ENCODE assay signal across 8 mouse cellular contexts in the genomic region with DNA sequence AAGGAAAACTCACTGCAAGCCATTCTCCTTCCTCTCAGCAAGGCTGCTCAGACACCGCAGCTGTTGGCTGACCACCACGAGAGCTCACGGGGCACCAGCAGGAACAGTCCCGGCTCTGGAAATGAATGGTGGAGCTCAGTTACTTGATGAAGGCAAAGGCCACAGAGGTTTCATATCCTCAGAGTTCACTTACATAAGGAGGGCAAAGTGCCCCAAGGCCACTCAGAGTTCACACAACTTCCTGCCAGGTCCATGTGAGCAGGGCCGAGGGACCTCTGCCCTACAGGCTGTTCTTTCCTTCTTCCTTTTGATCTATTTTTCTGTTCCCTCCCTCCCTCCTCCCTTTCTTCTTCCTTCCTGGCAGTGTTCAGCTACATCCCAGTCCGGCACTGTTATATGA. TPM values are rescaled to one million over a fixed set of nuclear protein-coding genes. Genes with fewer than 3 reads are reported as not detected.
DNase-seq lines count a peak whose midpoint lies in the region; ATAC-seq lines count a peak whose summit lies in the region.

No protein-coding gene starts in this region.

- H3K27me3 ChIP-seq in neural tube, embryonic 13.5 days, result no peaks in the 10 kb centered on the region
- H3K27me3 ChIP-seq in neural tube, embryonic 15.5 days (replicated peaks), result no peaks in the 10 kb centered on the region
- H3K27me3 ChIP-seq in intestine, embryonic 15.5 days (replicated peaks), result no peaks in the 10 kb centered on the region
- H3K27me3 ChIP-seq in liver, embryonic 13.5 days, result no peaks in the 10 kb centered on the region
- no peaks in the 10 kb centered on the region for H3K27me3 ChIP-seq in stomach, embryonic 16.5 days (ENCODE audit: control insufficient read depth, insufficient read depth, low read length)

- no peaks in the 10 kb centered on the region for H3K9me3 ChIP-seq in neural tube, embryonic 13.5 days
- H3K9me3 ChIP-seq in neural tube, embryonic 15.5 days (replicated peaks), result no peaks in the 10 kb centered on the region
- H3K9me3 ChIP-seq in intestine, embryonic 15.5 days, result no peaks in the 10 kb centered on the region
- H3K9me3 ChIP-seq in liver, embryonic 13.5 days (replicated peaks), result no peaks in the 10 kb centered on the region
- H3K9me3 ChIP-seq in stomach, embryonic 16.5 days (replicated peaks; ENCODE audit: control insufficient read depth, low read length), result no peaks in the 10 kb centered on the region

- H3K4me3 ChIP-seq in neural tube, embryonic 13.5 days, result no peak overlapping the region
- no peak overlapping the region for H3K4me3 ChIP-seq in neural tube, embryonic 15.5 days (replicated peaks)
- H3K4me3 ChIP-seq in intestine, embryonic 15.5 days (replicated peaks), result no peak overlapping the region
- no peak overlapping the region for H3K4me3 ChIP-seq in liver, embryonic 13.5 days (replicated peaks)
- 0 out of 2 replicates have a peak overlapping the region, but pooled peaks have one; percentile 10 for H3K4me3 ChIP-seq in stomach, embryonic 16.5 days (replicated peaks; ENCODE audit: low read length)

- WGBS in neural tube, embryonic 13.5 days, result 53% methylated on average over 6 of the region's 6 CpGs
- 65% methylated on average over 6 of the region's 6 CpGs for WGBS in neural tube, embryonic 15.5 days
- WGBS in intestine, embryonic 15.5 days, result 29% methylated on average over 6 of the region's 6 CpGs
- 49% methylated on average over 6 of the region's 6 CpGs for WGBS in liver, embryonic 13.5 days (ENCODE audit: insufficient replicate concordance)
- 14% methylated on average over 6 of the region's 6 CpGs for WGBS in stomach, embryonic 16.5 days

- H3K27ac ChIP-seq in neural tube, embryonic 13.5 days (replicated peaks), result peak overlapping the region; percentile 46; the same call in 1 of the 2 replicates
- H3K27ac ChIP-seq in neural tube, embryonic 15.5 days (replicated peaks), result no peak overlapping the region; the same call in 1 of the 2 replicates
- H3K27ac ChIP-seq in intestine, embryonic 15.5 days, result peak overlapping the region; percentile 67
- peak overlapping the region; percentile 63 for H3K27ac ChIP-seq in liver, embryonic 13.5 days
- H3K27ac ChIP-seq in stomach, embryonic 16.5 days (ENCODE audit: low read length), result peak overlapping the region; percentile 77

- DNase-seq in gastrocnemius, postnatal 10 days, result peak; percentile 23
- DNase-seq in liver, embryonic 13.5 days, result no peak
- DNase-seq in spleen, adult 12 weeks (ENCODE audit: low spot score), result no peak

- ATAC-seq in neural tube, embryonic 13.5 days (ENCODE audit: low read depth), result no peak
- ATAC-seq in neural tube, embryonic 15.5 days (ENCODE audit: low FRiP score), result no peak
- peak; percentile 68 for ATAC-seq in intestine, embryonic 15.5 days
- no peak for ATAC-seq in liver, embryonic 13.5 days (ENCODE audit: low read depth)
- peak; percentile 34; the same call in 1 of the 2 replicates for ATAC-seq in stomach, embryonic 16.5 days (ENCODE audit: insufficient read depth, low FRiP score)
- ATAC-seq in erythroblast, adult 5-6 weeks (replicated peaks; ENCODE audit: low FRiP score, poor library complexity, severe bottlenecking), result no peak

- H3K9ac ChIP-seq in neural tube, embryonic 13.5 days, result no peak overlapping the region
- no peak overlapping the region for H3K9ac ChIP-seq in neural tube, embryonic 15.5 days (replicated peaks)
- H3K9ac ChIP-seq in intestine, embryonic 15.5 days, result peak overlapping the region; percentile 3; the same call in 1 of the 2 replicates
- no peak overlapping the region for H3K9ac ChIP-seq in liver, embryonic 13.5 days
- peak overlapping the region; percentile 56 for H3K9ac ChIP-seq in stomach, embryonic 16.5 days (ENCODE audit: low read length)

- 0 out of 2 replicates have a peak, but pooled peaks cover 10% of the 10 kb centered on the region for H3K36me3 ChIP-seq in neural tube, embryonic 13.5 days
- peaks cover 9% of the 10 kb centered on the region; the same call in 1 of the 2 replicates for H3K36me3 ChIP-seq in neural tube, embryonic 15.5 days
- H3K36me3 ChIP-seq in intestine, embryonic 15.5 days, result no peaks in the 10 kb centered on the region
- no peaks in the 10 kb centered on the region for H3K36me3 ChIP-seq in liver, embryonic 13.5 days
- no peaks in the 10 kb centered on the region for H3K36me3 ChIP-seq in stomach, embryonic 16.5 days (ENCODE audit: control insufficient read depth, insufficient read depth, low read length)

- peaks cover 11% of the 10 kb centered on the region for H3K4me1 ChIP-seq in neural tube, embryonic 13.5 days (replicated peaks)
- H3K4me1 ChIP-seq in neural tube, embryonic 15.5 days, result peaks cover 10% of the 10 kb centered on the region
- H3K4me1 ChIP-seq in intestine, embryonic 15.5 days (replicated peaks), result no peaks in the 10 kb centered on the region
- H3K4me1 ChIP-seq in liver, embryonic 13.5 days (replicated peaks), result peaks cover 23% of the 10 kb centered on the region
- peaks cover 8% of the 10 kb centered on the region for H3K4me1 ChIP-seq in stomach, embryonic 16.5 days (ENCODE audit: control insufficient read depth, insufficient read depth, low read length)

- H3K4me2 ChIP-seq in neural tube, embryonic 13.5 days, result no peak overlapping the region
- no peak overlapping the region for H3K4me2 ChIP-seq in neural tube, embryonic 15.5 days
- peak overlapping the region; percentile 33 for H3K4me2 ChIP-seq in intestine, embryonic 15.5 days (replicated peaks)
- H3K4me2 ChIP-seq in liver, embryonic 13.5 days, result peak overlapping the region; percentile 13
- peak overlapping the region; percentile 40 for H3K4me2 ChIP-seq in stomach, embryonic 16.5 days (ENCODE audit: low read depth, low read length)

RNA-seq across cellular contexts. Expression of gene Taf1d, which starts 4.6 kb away (rescaled TPM):
- polyA plus RNA-seq in neural tube, embryonic 13.5 days (2015; fragmentation: Nextera tagmentation; extraction: Ambion mirVana), result 50.8 and 53.0 TPM in 2 replicates
- 57.9 and 58.2 TPM in 2 replicates for polyA plus RNA-seq in neural tube, embryonic 15.5 days (2015; fragmentation: Nextera tagmentation; extraction: Ambion mirVana)
- 10 to 100 TPM; 50.4 to 65.8 TPM for total RNA-seq in gastrocnemius, postnatal 10 days (2021)
- polyA plus RNA-seq in intestine, embryonic 15.5 days (2015; fragmentation: Nextera tagmentation; extraction: Ambion mirVana), result 79.1 and 82.8 TPM in 2 replicates
- polyA plus RNA-seq in liver, embryonic 13.5 days (2015; fragmentation: Nextera tagmentation; extraction: Ambion mirVana), result 46.4 and 54.0 TPM in 2 replicates
- 55.2 and 70.1 TPM in 2 replicates for polyA plus RNA-seq in stomach, embryonic 16.5 days (2015; fragmentation: Nextera tagmentation; extraction: Ambion mirVana)
- total RNA-seq in erythroblast, adult 5-6 weeks (2015; ENCODE audit: low replicate concordance), result 92.0 and 139 TPM in 2 replicates
- total RNA-seq in erythroblast, adult 5-6 weeks (2017; ENCODE audit: low replicate concordance), result 429 and 577 TPM in 2 replicates

RNA-seq across cellular contexts. Expression of gene 4931406C07Rik, which starts 4.8 kb away (rescaled TPM):
- polyA plus RNA-seq in neural tube, embryonic 13.5 days (2015; fragmentation: Nextera tagmentation; extraction: Ambion mirVana), result 13.8 and 14.2 TPM in 2 replicates
- polyA plus RNA-seq in neural tube, embryonic 15.5 days (2015; fragmentation: Nextera tagmentation; extraction: Ambion mirVana), result 14.0 and 15.7 TPM in 2 replicates
- total RNA-seq in gastrocnemius, postnatal 10 days (2021), result 10 to 100 TPM in 1 of 2 experiments, 1 to 10 TPM in 1; 9.3 to 12.5 TPM
- 8.4 and 9.6 TPM in 2 replicates for polyA plus RNA-seq in intestine, embryonic 15.5 days (2015; fragmentation: Nextera tagmentation; extraction: Ambion mirVana)
- polyA plus RNA-seq in liver, embryonic 13.5 days (2015; fragmentation: Nextera tagmentation; extraction: Ambion mirVana), result 3.0 and 3.4 TPM in 2 replicates
- 8.9 and 9.0 TPM in 2 replicates for polyA plus RNA-seq in stomach, embryonic 16.5 days (2015; fragmentation: Nextera tagmentation; extraction: Ambion mirVana)
- 2.7 and 3.8 TPM in 2 replicates for total RNA-seq in erythroblast, adult 5-6 weeks (2015; ENCODE audit: low replicate concordance)
- total RNA-seq in erythroblast, adult 5-6 weeks (2017; ENCODE audit: low replicate concordance), result 0.94 and 2.6 TPM in 2 replicates

RNA-seq across cellular contexts. Expression of gene Med17, which starts 21.7 kb away (rescaled TPM):
- polyA plus RNA-seq in neural tube, embryonic 13.5 days (2015; fragmentation: Nextera tagmentation; extraction: Ambion mirVana), result 37.9 and 41.0 TPM in 2 replicates
- polyA plus RNA-seq in neural tube, embryonic 15.5 days (2015; fragmentation: Nextera tagmentation; extraction: Ambion mirVana), result 27.9 and 28.9 TPM in 2 replicates
- 10 to 100 TPM; 14.4 to 16.0 TPM for total RNA-seq in gastrocnemius, postnatal 10 days (2021)
- 31.0 and 34.5 TPM in 2 replicates for polyA plus RNA-seq in intestine, embryonic 15.5 days (2015; fragmentation: Nextera tagmentation; extraction: Ambion mirVana)
- 20.0 and 25.1 TPM in 2 replicates for polyA plus RNA-seq in liver, embryonic 13.5 days (2015; fragmentation: Nextera tagmentation; extraction: Ambion mirVana)
- polyA plus RNA-seq in stomach, embryonic 16.5 days (2015; fragmentation: Nextera tagmentation; extraction: Ambion mirVana), result 24.8 and 26.8 TPM in 2 replicates
- total RNA-seq in erythroblast, adult 5-6 weeks (2015; ENCODE audit: low replicate concordance), result 13.4 and 16.9 TPM in 2 replicates
- 7.4 and 18.5 TPM in 2 replicates for total RNA-seq in erythroblast, adult 5-6 weeks (2017; ENCODE audit: low replicate concordance)

RNA-seq across cellular contexts. Expression of gene Cep295, which starts 56.2 kb away (rescaled TPM):
- 13.7 and 13.9 TPM in 2 replicates for polyA plus RNA-seq in neural tube, embryonic 13.5 days (2015; fragmentation: Nextera tagmentation; extraction: Ambion mirVana)
- 11.6 and 13.1 TPM in 2 replicates for polyA plus RNA-seq in neural tube, embryonic 15.5 days (2015; fragmentation: Nextera tagmentation; extraction: Ambion mirVana)
- total RNA-seq in gastrocnemius, postnatal 10 days (2021), result 10 to 100 TPM; 10.1 TPM
- 11.6 and 11.7 TPM in 2 replicates for polyA plus RNA-seq in intestine, embryonic 15.5 days (2015; fragmentation: Nextera tagmentation; extraction: Ambion mirVana)
- 7.8 and 8.5 TPM in 2 replicates for polyA plus RNA-seq in liver, embryonic 13.5 days (2015; fragmentation: Nextera tagmentation; extraction: Ambion mirVana)
- 13.3 and 13.6 TPM in 2 replicates for polyA plus RNA-seq in stomach, embryonic 16.5 days (2015; fragmentation: Nextera tagmentation; extraction: Ambion mirVana)
- 21.1 and 63.0 TPM in 2 replicates for total RNA-seq in erythroblast, adult 5-6 weeks (2015; ENCODE audit: low replicate concordance)
- 29.1 and 32.1 TPM in 2 replicates for total RNA-seq in erythroblast, adult 5-6 weeks (2017; ENCODE audit: low replicate concordance)

Comparison
In these comparisons a context has a peak if more than half of its experiments do, and no peak if none do; other contexts are left out.
1. ATAC-seq: peak in intestine, embryonic 15.5 days (single experiment) and stomach, embryonic 16.5 days (single experiment); none in neural tube, embryonic 13.5 days (single experiment), neural tube, embryonic 15.5 days (single experiment), liver, embryonic 13.5 days (single experiment) and erythroblast, adult 5-6 weeks (single experiment).
2. H3K4me2 ChIP-seq: peak in intestine, embryonic 15.5 days (single experiment), liver, embryonic 13.5 days (single experiment) and stomach, embryonic 16.5 days (single experiment); none in neural tube, embryonic 13.5 days (single experiment) and neural tube, embryonic 15.5 days (single experiment).
3. H3K9ac ChIP-seq: peak in intestine, embryonic 15.5 days (single experiment) and stomach, embryonic 16.5 days (single experiment); none in neural tube, embryonic 13.5 days (single experiment), neural tube, embryonic 15.5 days (single experiment) and liver, embryonic 13.5 days (single experiment).